Mouse (Mus musculus): Measurements from ENCODE around the gene Map3k7cl.

Map3k7cl gene

DNA sequence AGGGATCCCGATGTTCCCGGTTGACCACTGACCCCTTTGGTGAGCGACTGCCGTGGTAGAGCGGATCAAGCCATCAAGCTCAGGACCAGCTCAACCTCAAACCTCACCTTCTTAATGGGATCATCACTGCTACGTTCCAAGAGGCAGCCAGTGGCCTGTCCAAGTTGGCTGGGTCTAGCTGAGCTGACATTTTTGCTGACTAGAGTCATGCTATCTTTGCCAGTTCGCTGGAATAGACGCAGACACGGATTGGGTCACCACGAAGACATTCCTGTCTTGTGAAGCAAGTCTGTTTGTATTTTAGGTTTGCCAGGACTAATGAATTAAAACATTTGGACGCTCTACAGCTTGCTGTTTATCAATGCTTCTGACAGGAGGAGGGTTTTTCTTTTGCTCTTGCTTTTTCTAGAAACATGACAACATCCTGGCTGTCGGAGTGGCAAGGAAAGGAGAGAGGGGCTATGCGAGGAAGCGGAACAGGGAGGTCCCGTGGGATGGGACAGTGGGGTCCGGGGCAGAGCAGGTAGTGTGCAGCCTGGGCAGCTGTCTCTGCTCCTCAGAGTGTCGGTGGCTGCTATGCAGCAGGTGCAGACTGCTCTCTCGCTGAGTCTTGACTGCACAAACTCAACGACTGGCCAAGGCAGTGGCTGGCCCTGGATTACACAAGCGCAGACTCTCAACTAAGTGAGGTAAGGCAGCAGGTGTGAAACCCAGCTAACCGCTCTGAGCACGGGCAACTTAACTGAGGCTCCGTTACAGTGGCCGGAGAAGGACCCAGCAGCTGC lies at the start of gene Map3k7cl:
TSS of gene Map3k7cl (plus strand) at position 424 of the 785 bp plus-strand sequence.
- DNase-seq (ENCODE audit: low read depth, low spot score): no peak

DNA sequence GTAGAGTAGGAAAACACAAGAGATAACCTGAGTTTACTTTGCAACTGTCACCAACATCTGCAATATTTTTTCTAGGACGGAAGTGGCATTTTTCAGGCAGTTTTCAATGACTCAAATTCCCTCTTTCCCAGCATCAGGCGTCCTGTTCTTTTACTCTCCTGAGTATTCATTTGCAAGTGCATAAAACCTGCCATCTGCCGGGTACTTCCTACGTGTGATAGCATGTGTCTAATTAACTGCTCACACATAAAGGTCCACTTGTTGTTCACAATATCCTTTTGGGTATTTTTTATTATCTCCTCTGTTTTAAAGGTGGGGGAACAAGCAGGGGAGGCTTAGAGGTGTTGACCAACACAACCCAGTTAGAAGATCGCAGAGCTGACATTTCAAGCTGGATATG lies 41.4 kb upstream of the Map3k7cl start:
- DNase-seq (ENCODE audit: low read depth, low spot score): no peak

DNA sequence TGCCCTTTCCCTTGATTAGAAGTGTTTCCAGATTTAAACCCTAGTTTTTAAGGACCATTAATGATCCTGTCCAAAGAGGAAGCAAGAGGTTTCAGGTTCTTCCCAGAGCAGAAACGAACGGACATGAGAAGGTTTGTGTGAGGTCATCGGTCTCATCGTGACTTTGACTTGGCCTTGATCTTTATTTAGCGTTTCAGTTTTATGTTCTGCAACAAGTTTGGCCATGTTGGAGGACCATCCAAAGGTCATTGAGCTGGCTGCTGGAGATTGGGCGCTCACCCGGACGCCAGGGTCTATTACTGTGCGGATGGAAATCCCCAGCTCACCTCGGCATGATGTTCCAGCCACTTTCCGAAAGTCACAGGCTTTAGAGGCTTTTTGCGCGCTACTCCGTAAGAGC lies 40.8 kb upstream of the Map3k7cl start:
- DNase-seq (ENCODE audit: low read depth, low spot score): no peak

DNA sequence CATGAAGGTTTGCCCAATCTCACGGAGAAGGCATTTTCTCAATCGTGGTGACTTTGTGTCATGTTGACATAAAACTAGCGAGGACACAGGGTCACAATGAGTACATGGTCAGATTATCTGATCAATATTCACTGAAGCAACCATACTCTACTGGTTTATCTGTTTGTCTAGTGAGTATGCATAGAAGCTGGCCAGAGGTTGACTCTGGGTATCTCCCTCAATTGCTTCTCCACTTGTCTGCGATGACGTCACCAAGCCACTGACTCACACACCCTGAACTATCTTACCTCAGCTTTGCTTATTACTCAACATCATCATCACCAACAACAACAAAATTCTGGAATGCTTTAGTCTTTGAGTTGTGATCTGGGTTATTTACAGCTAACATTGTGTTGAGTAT lies 28.9 kb upstream of the Map3k7cl start:
- no peak for DNase-seq (ENCODE audit: low read depth, low spot score)

DNA sequence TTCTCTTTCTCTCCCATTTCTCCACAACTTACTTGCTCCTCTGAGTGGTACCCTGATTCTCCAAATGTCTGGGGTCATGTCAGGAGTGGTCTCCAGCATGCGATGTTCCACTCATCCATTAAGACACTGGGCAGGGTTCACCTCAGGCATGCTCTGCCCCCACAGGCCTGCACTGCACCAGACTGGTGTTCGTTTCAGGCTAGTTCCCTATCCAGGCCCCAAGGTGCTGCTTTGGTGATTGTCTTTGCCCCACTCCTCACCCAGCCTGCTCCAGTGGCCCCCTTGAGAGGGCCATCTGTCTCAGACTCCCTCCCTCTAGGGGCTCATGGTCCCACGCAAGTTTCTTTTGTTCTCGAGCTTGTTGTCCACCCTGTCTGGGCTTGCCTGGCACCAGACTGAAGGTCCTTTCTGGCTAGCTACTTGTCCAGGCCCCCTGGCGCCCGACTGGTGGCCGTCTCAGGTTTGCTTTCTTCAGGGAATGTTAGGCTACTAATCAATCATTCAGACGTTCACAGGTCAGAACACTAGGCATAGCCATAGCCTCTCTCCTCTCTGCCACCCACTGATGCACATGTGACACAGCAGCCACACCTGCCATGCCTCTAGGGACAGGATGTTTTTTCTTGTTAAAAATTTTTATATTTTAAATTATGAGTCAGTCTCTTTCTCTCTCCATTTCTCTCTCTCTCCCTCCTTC lies 25.4 kb upstream of the Map3k7cl start:
- no peak for DNase-seq (ENCODE audit: low read depth, low spot score)

DNA sequence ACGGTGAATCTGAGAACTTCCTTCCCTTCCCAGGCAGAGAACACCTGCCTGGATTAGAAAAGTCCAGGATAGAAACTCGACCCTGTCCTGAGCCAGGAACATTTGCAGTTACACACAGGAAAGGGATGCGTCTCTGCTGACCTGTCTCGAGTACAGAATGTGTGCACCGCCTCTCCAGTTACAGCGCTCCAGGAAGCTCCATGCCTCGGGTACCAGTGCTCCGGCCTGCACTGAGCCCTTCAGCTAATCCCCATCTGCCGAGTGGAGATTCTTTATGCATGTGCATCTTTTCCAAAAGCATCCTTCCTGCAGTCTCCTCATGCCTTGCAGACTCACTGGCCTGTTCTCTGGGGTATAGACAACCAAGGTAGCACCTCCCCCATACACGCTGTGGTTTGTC lies 24.4 kb upstream of the Map3k7cl start:
- DNase-seq (ENCODE audit: low read depth, low spot score): no peak

DNA sequence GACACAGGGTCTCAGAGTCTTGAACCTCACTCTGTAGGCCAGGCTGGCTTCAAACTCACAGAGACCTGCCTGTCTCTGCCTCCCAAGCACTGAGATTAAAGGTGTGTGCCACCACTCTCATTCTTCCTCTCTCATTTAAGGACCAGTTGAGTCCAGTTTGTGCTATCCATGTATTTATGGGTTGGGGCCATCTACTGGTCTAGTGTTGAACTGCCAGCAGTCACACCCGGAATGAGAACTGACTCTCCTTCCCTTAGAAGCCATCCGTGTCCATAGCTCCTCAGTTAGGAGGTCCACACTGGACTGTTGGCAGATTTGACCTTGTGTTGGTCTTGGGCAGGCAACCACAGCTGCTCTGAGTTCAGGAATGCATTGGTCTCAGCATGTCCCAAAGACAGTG lies 4.8 kb upstream of the Map3k7cl start:
- no peak for DNase-seq (ENCODE audit: low read depth, low spot score)

DNA sequence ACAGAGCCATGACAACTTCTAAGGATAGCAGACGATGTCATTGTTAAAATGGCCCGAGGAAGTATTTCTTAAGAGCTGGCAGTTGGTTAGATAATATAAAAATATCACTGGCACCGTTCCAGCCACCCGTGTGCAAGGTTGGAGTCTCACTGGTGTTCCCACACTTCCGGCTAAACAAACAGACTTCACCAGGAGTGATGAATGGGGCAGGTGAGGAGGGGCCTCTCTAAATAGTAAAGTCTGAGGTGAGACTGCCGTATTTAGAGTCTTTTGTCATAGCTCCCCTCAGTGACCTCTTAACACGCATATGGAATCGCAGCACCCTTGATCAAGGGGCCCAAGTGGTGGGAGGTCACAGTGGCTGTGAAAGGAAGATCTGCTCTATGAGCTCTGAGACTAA lies 3.2 kb downstream of the Map3k7cl start:
- no peak for DNase-seq (ENCODE audit: low read depth, low spot score)

DNA sequence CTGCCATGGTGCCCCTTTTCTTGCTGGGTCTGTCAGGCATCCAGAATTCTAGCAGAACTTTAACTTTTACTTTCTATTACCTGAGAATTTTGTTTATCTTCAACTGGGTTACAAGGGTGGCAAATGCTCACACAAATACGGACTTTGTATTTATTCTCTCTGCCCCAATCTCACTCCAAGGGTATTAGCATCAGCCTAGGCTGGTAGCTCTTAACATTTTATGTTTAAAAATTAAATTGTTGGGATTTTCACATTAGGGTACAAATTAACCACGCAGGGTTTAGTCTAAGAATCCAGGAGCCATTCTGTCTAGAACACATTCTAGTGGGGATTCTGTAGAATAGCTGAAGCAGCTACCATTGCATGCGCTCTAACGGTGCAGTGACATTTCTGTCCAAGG lies 8.4 kb downstream of the Map3k7cl start:
- DNase-seq (ENCODE audit: low read depth, low spot score): no peak

DNA sequence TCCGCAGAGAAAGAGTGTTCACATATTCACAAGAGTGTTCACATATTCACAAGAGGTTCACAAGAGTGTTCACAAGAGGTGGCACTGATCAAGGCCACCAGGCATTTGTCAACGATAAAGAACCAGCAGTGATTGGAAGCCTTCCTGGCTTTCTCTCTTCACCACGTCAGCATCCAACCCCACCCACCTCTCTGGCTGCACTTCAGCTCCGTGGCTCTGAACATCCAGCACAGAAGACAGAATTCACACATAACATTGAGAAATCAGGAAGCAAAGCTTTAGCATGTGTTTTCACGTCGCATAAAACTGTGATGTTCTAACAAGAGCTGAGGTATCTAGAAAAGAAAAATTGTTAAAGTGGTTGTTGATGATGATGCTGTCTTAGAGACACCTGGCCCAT lies 10.4 kb downstream of the Map3k7cl start:
- DNase-seq (ENCODE audit: low read depth, low spot score): no peak

DNA sequence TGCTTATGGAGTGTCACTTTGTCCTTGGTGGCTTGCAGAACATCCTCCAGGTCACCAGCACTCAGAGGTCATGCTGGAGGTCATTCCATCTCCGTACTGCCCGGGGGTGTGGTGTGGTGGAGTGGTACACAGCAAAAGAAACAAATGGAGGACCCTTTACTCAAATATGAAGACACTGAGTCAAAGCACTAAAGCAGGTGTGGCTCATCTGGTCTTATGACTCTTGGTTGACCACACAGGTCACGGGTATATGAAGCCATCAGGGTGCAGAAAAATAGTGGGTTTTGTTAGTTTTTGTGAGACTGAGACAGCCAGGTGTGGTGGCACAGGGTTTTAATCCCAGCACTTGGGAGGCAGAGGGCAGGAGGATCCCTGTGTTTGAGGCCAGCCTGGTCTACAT lies 11.4 kb downstream of the Map3k7cl start:
- no peak for DNase-seq (ENCODE audit: low read depth, low spot score)

DNA sequence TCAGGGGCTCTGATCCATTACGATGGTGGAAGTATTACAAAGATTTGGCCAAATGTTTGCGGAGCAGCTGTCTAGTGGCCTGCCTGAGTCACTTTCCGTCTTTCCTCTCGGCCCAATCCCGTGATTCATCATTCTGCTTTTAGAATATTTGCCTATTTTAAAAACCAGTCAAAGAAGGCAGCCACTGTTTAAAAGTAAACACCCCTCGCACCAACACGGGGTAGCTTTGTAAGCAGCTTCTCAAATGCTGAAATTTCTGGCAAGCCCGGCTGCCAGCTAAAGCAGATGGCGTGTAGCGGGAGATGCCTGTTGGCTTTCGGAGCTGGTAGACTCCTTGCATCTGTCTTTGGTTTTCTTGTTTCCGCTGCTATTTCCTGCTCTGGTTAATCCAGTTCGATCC lies 14.4 kb downstream of the Map3k7cl start:
- DNase-seq (ENCODE audit: low read depth, low spot score): no peak

DNA sequence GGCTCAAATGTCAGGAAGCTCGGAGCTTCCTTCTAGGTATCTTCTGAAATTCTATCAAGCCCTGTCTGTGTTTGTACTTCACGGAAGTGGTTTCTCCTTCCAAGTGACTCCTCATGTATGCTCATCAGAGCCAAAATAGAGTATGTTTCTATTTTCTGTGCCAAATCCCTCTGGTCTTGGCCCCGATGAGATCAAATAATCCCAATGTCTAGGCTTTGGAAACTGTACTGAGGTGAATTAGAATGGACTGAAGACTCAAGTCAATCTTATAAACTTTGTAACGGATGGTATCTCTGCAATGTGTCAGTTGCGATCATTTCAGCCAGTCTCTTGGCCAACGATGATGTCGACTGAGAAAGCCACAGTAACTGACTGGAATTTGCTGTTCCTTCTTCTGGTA lies 15.1 kb downstream of the Map3k7cl start:
- DNase-seq (ENCODE audit: low read depth, low spot score): no peak

DNA sequence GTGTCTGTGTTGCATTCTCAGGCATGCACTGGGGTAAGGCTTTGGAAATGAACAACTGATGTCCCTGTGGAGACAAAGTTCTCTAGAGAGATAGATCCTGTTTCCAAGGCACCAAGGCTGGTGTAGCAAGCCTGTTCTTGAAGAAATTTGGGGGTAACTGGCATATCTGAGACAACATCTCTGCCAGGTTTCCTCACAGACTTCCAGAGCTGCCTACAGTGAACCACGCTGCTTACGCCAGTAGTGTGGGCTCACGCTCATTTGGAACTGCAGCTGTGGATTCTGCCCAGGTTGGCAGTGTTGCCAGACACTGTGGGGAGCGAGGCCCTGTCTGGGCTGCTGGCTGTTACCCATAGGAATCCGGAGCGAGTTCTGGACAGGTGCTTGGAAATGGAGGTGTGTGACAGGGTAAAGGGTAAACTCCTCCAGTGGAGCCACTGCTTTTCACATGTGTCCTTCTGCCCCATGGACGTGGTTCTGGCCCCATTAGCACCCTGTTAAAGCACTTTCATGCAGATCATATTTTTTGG lies 16.5 kb downstream of the Map3k7cl start:
- DNase-seq (ENCODE audit: low read depth, low spot score): no peak

DNA sequence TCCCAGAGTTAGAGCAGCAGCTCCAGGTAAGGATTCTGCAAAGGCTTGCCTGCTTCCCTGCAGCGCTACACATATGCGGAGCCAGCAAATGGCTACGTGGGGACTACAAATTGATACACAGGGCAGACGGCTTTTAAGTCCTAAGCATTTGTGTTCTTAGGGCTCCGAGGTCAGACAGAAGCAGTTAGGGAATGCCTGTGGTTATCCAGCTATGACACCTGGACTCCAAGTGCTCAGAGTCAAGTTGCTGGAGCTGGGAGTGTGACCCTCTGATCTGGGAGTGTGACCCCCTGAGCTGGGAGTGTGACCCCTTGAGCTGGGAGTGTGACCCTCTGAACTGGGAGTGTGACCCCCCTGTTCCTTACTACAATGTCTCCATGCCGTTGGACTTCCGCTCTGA lies 17.2 kb downstream of the Map3k7cl start:
- DNase-seq (ENCODE audit: low read depth, low spot score): no peak

DNA sequence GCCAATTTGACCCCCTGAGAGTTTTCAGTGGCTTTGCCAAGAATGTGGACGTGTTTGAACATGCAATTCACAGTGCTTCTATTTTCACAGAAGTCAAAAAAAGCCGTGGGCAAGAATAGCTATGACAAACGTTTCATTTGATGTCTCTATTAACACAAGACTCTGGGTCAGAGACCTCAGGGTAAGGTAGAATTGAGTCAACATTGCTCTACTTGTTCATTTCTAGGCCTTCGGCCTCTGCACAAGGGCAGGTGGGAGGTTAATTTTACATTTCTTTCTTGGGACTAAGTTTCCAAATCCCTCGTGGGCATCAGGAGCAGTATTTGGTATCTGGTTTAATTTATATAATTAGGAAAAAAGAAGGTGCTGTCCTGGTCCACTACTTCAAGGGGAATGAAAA lies 20.3 kb downstream of the Map3k7cl start:
- no peak for DNase-seq (ENCODE audit: low read depth, low spot score)

DNA sequence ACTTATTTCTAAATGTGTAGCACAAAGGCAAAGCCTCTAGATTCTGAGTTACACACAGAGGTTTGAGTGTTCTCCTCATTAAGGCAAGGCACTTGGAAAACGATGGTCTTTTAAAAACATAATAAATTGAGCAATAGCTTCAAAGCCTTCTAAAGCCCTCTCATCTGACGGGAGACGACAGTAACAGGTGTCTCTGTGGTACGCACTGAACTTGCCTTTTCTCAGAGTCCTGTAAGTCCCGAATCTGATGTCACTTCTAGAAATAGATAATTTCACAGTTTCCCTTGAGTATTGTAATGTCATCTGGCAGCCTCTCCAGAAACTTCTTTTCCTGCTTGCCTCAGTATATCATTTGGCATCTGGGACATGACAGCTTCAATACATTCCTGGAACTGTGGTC lies 21.0 kb downstream of the Map3k7cl start:
- no peak for DNase-seq (ENCODE audit: low read depth, low spot score)

DNA sequence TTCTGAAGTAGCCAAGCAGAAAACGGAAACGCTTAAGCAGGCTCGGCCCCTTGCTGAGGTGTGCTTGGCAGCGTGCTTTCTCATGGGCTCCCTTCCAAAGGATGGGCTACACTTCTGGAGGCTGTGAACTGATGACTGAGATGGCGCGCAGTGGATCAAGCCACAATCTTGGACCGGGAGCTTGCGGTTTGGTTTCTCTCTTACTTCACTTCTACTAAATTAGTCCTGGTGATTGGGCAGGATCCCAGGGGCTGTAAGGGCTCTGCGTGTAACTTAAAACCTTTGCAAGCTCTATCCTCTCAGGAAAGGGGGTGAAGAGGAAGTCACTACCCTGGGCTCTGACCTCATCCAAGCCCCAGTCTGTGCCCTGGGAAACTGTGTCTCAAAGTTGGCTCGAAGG lies 22.5 kb downstream of the Map3k7cl start:
- DNase-seq (ENCODE audit: low read depth, low spot score): no peak

DNA sequence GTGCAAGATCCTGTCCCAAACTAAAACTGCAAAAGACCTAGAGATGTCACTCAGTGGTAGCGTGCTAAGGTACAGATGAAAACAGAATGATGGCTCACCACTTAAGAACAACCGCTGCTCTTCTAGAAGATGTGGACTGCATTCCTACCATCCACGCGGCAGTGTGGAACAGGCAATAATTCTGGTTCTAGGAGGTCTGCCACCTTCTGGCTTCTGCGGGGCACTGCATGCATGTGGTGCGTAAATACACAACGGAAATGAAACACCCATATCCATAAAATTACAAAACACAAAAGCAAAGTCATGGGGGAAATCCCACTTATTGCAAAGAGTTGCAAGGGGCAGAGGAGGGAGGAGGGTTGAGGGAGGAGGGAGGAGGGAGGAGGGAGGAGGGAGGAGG lies 25.8 kb downstream of the Map3k7cl start:
- no peak for DNase-seq (ENCODE audit: low read depth, low spot score)

DNA sequence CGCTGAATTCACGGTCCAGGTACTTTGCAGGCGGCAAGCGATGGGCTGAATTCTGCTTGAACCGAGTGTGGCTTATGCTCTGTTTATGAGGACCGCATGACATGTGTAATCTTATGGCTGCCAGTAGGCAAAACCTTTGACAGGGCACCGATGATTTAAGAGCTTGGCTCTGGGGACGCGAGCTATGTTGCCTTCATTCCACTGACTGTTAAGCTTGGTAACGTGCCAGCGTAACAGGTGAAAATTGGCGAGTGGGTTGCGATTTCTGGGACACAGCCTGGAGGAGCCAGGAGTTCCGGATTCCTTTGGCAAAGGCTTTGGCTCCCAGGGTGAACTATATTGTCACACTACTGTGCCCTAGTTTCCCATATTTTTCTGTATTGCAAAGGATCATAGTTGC lies 26.3 kb downstream of the Map3k7cl start:
- no peak for DNase-seq (ENCODE audit: low read depth, low spot score)

DNA sequence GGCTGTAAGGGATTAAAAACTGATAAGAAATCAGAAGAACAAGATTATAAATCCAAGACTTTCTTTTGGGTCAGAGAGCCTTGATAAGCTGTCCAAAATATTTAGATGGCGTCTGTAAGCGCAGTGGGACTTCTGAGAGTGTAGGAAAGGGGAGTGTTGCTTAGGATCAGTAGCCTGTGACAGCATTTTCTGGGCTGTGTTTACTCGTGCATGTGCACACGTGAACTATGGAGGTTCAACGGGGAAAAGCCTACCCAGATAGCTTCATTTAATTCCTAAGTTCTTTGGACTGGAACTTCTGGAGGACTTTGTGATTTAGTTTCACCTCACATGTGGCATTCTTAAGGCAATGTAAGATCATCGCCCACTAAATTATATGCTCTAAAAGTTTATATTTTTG lies 29.6 kb downstream of the Map3k7cl start:
- DNase-seq (ENCODE audit: low read depth, low spot score): no peak

DNA sequence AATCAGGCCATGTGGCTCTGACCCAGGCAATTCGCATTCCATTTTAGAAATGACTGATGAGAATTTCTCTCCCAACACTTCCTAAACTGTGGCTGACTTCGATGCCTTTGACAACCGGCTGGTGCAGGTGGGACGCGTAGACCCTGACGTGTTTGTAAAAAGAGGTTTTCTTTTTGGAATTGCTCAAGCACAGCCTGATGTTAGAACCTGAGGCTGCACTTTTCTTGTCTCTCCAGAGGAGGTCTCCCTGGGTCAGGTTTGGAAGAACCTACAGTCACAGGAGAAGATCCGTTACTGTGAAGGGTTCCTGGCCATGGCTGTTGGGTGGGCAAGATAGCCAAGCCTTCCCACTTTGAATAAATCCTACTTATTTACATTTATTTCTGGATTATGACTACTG lies 31.5 kb downstream of the Map3k7cl start:
- no peak for DNase-seq (ENCODE audit: low read depth, low spot score)

DNA sequence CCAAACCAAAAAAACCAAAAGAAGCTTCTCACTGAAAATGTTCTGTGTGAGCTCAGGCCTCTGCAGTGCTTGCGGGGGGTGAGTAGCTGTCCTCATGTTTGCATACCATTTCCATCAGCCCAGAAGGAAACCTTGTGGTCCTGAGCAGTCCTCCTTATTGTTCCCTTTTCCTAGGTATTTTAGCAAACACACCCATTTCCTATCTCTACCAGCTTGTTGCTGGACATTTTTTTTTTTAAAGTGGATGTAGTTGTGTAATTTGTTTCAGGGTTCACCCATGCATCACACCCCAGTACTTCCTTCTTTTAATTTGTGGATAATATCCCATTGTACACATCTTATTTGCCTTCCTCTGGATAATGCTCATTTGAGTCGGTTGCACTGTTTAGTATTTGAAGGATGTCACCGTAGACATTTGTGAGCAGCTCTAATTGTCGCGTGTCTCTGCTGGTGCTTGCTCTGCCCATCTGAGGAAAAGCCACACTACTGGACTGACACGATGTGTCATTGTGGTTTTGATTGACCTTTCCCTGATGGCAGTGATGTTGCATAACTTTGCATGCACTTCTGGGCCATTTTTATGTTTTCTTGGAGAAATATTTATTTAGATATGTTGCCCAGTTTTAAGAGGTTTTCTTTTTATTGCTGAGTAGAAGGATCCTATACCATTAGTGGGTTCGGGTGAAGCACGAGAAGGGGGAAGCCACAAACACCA lies 32.6 kb downstream of the Map3k7cl start:
- DNase-seq (ENCODE audit: low read depth, low spot score): no peak

Data from retina, postnatal 7 days (tissue).